Mouse (Mus musculus) cerebellum, adult 2 months (tissue): ENCODE data around the gene Lmx1b. TPM values are rescaled to one million over a fixed set of nuclear protein-coding genes. Genes with fewer than 3 reads are reported as not detected.

Experiments used
- DNase-seq, 2 experiments: peaks; one replicate each; pipeline ENCODE4 v3.0.0; 2021
- H3K27ac ChIP-seq: fragments of 200-500 bp; 2 replicates; pipeline ENCODE4 v1.5.1; 2012; ENCODE audit warnings: low read length, control low read depth, inconsistent platforms; ENCODE audit not compliant: insufficient read depth
- H3K27me3 ChIP-seq: fragments of 200-500 bp; 2 replicates; pipeline ENCODE4 v1.6.1; 2012; ENCODE audit warnings: inconsistent platforms, mild to moderate bottlenecking, low read length, moderate library complexity; ENCODE audit not compliant: control insufficient read depth, insufficient read depth
- H3K4me1 ChIP-seq: fragments of 200-500 bp; 2 replicates; pipeline ENCODE4 v1.6.1; 2011; ENCODE audit warnings: low read length; ENCODE audit not compliant: control insufficient read depth, insufficient read depth
- H3K4me3 ChIP-seq: fragments of 200-500 bp; replicated peaks from 2 replicates; pipeline ENCODE3; 2011; ENCODE audit warnings: mild to moderate bottlenecking, low read depth, low read length, control low read depth; ENCODE audit not compliant: insufficient read depth
- CTCF ChIP-seq: fragments of 200-500 bp; IDR thresholded peaks from 2 replicates; pipeline ENCODE4 v1.5.1; 2011; ENCODE audit warnings: low read depth, mild to moderate bottlenecking, control low read depth, low read length, moderate library complexity, borderline replicate concordance; ENCODE audit not compliant: insufficient read depth
- POLR2A ChIP-seq: fragments of 200-500 bp; IDR thresholded peaks from 2 replicates; pipeline ENCODE4 v1.6.1; 2011; ENCODE audit warnings: low read length, control low read depth, borderline replicate concordance; ENCODE audit not compliant: insufficient read depth
- WGBS: fragments of 180-500 bp; shearing (Covaris S2); methylation state at CpG from one replicate; pipeline ENCODE4 v1.1.7; 2018; 5-methylcytosine and 5-hydroxymethylcytosine counted together
- polyA plus RNA-seq: library from polyadenylated mRNA; depleted of rRNA; stranded (reverse); fragments of >200 nt; gene quantifications from 2 replicates; pipeline ENCODE4 v1.2.3, GENCODE M21; 2012

The Lmx1b gene
- polyA plus RNA-seq, 1 experiment = 0.84 TPM

DNA sequence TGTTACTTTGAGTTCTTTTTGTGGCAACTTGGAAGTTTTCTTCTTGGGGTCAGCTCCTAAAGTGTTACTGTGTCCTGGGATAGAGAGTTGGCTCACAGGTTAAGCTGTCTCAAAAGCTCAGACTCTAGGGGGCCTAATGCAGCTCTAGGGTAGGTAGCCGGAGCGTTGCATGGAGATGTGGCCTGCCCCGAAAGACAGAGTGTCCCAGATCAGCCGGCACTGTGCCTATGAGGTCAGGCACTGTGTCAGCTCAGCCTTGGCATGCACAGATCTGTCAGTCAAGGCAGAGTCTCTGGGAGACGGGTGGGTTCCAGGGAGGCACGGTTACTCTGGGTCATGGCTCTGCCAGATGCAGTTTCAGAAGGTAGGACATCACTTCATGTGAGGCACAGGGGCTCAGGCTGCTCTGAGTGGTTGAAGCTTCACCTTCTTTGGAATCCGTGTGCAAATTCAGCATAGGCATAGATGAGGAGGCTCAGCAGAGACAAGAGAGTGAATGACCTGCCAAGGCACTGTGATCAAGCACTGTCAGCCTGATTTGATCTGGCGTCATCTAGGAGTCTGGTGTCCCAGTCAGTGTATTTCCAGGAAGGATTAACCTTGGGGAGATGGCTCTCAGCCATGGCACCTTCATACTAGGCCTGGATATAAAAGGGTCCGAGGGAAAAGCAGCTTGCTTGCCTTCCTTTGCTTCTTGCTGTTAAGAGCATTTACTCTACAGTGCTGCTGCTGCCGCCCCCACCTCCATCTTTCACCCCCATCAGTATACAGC, 32.6 kb upstream of the Lmx1b start:
- Histone ChIP-seq H3K4me3 (no peak overlapping the region), H3K27ac (no peak overlapping the region), H3K4me1 (no peaks in the 10 kb centered on the region), H3K27me3 (no peaks in the 10 kb centered on the region)
- TF ChIP-seq POLR2A = no peak
- TF ChIP-seq CTCF = no peak
- no peak for DNase-seq
- WGBS = 43% methylated on average over 10 of the region's 10 CpGs

DNA sequence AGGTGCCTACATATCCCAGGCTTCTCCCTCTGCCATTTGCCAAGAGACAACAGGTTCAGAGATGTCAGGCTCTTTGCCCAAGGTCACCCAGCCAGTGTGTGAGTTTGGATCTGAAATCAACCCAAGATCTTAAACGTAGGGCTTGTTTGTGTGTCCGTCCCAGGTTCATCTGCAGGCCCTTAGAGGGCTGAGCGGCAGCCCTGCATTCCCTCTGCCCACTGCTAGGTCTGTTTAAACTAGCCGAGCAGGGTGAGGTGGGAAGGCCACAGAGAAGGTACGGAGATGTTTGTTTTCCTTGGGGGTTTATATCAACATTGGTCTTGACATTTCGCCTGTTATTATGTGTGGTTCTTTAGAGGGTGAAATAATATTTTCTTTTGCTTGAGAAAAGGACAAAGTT, 28.4 kb upstream of the Lmx1b start:
- TF ChIP-seq CTCF (no peak), POLR2A (no peak)
- Histone ChIP-seq H3K27me3 (no peaks in the 10 kb centered on the region), H3K27ac (no peak overlapping the region), H3K4me1 (no peaks in the 10 kb centered on the region), H3K4me3 (no peak overlapping the region)
- 86% methylated on average over 6 of the region's 6 CpGs for WGBS
- DNase-seq = no peak

- Histone ChIP-seq H3K27ac (no peak overlapping the region), H3K27me3 (no peaks in the 10 kb centered on the region), H3K4me1 (no peaks in the 10 kb centered on the region), H3K4me3 (no peak overlapping the region)
- TF ChIP-seq CTCF (no peak), POLR2A (no peak)
- WGBS = 44% methylated on average over 11 of the region's 11 CpGs
- DNase-seq = no peak
These were observed 26.2 kb upstream of the Lmx1b start for GRCm38 (mm10) chr2:33666388-33666945.

DNA sequence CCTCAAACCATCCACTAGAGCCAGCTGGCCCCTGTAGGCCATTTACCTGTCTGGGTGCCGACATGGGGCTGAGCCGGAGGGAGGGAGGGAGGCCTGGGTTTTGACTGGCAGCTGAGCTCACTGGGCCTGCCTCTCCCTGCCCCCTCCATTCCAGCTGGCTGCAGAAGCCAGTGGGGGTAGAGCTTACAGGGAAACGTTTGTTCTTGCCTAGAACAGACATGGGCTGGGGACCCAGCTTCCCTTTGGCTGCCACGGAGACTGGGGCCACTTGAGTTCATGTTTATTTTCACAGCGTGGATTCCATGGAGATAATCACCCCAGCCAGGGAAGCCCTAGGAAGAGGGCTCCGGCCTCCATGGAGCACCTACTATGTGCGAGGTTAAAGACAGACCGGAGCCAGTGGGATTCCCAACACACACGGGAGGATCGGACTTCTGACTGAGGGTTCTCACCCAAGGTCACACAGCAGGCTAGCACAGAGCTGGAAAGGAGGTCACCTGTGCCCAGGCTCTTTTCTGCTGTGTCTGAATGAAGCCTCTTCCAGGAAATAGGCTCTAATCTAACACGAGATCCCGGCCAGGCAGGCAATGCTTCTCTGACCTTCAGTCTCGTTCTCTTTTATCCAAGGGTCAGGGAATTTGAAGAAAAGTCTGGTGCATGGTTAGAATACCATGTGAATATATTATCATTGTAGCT, 25.2 kb upstream of the Lmx1b start:
- no peak overlapping the region for H3K27ac ChIP-seq
- 34% methylated on average over 13 of the region's 13 CpGs for WGBS

DNA sequence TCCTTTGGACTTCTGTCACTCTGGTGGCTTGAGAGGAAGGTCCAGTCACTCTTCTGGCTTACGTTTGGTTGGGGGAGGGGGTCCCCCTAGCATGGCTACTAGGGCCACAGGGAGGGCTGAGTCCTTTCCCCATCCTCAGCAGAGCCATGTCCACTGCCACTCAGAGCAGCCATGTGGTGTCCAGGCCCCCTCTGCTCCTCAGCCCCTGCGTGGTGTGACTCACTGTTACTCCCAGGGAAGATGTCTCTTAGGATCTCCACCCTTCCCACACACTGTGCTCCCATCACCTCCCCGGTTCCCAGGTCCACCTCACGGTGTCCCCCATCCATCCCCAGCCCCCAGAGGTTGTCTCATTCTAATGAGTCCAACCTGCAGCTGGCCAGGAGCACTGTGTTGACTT, 24.4 kb upstream of the Lmx1b start:
- H3K4me1 ChIP-seq = no peaks in the 10 kb centered on the region
- H3K4me3 ChIP-seq = no peak overlapping the region
- DNase-seq = no peak
- WGBS = 83% methylated on average over 4 of the region's 4 CpGs
- no peaks in the 10 kb centered on the region for H3K27me3 ChIP-seq
- no peak overlapping the region for H3K27ac ChIP-seq
- TF ChIP-seq CTCF = no peak
- TF ChIP-seq POLR2A = no peak

More for the DNA sequence above, 25.2 kb upstream of the Lmx1b start:
- peak in 1 of 2 experiments; percentile 13 for DNase-seq
- H3K4me1 ChIP-seq = no peaks in the 10 kb centered on the region
- H3K4me3 ChIP-seq = no peak overlapping the region
- H3K27me3 ChIP-seq = no peaks in the 10 kb centered on the region
- no peak for TF ChIP-seq CTCF
- TF ChIP-seq POLR2A = no peak

- Histone ChIP-seq H3K4me1 (no peaks in the 10 kb centered on the region), H3K4me3 (no peak overlapping the region), H3K27ac (no peak overlapping the region), H3K27me3 (no peaks in the 10 kb centered on the region)
- no peak for DNase-seq
- TF ChIP-seq POLR2A (no peak), CTCF (no peak)
- 19% methylated on average over 7 of the region's 7 CpGs for WGBS
These were observed 18.9 kb upstream of the Lmx1b start for GRCm38 (mm10) chr2:33659288-33659629.

- TF ChIP-seq POLR2A = no peak
- TF ChIP-seq CTCF = no peak
These were observed 18.4 kb upstream of the Lmx1b start for GRCm38 (mm10) chr2:33658602-33659287.

More at GRCm38 (mm10) chr2:33658602-33659287, 18.4 kb upstream of the Lmx1b start:
- no peak overlapping the region for H3K4me3 ChIP-seq
- H3K27ac ChIP-seq = no peak overlapping the region
- no peak for DNase-seq
- no peaks in the 10 kb centered on the region for H3K4me1 ChIP-seq
- no peaks in the 10 kb centered on the region for H3K27me3 ChIP-seq
- 53% methylated on average over 12 of the region's 12 CpGs for WGBS
